Mouse (Mus musculus) embryonic facial prominence, embryonic 11.5 days (tissue): ENCODE measurements around the gene Fam122a. TPM values are rescaled to one million over a fixed set of nuclear protein-coding genes. Genes with fewer than 3 reads are reported as not detected.

Experiments used
- ATAC-seq: fragments of 200-750 bp; cut with Nextera tagmentation; replicated peaks from 2 replicates; pipeline ENCODE4 v1.8.0; 2017; ENCODE audit warnings: low read depth; ENCODE audit not compliant: insufficient number of reproducible peaks, low FRiP score, low TSS enrichment
- DNase-seq: peaks from one replicate; pipeline ENCODE4 v3.0.0-alpha.2; 2015; ENCODE audit warnings: low spot score
- H3K27ac ChIP-seq: fragments of 300-500 bp; sonication (generic); replicated peaks from 2 replicates; pipeline ENCODE4 v1.5.1; 2014; ENCODE audit warnings: mild to moderate bottlenecking, low read depth, low read length, control low read depth
- H3K27me3 ChIP-seq: fragments of 300-500 bp; sonication (generic); 2 replicates; pipeline ENCODE4 v1.6.1; 2014; ENCODE audit warnings: mild to moderate bottlenecking, low read length, moderate library complexity, mixed read lengths; ENCODE audit not compliant: control insufficient read depth, insufficient read depth
- H3K36me3 ChIP-seq: fragments of 300-500 bp; sonication (generic); replicated peaks from 2 replicates; pipeline ENCODE4 v1.6.1; 2014; ENCODE audit warnings: low read depth, mild to moderate bottlenecking, low read length, moderate library complexity, mixed read lengths; ENCODE audit not compliant: control insufficient read depth, insufficient read depth
- H3K4me1 ChIP-seq: fragments of 300-500 bp; sonication (generic); 2 replicates; pipeline ENCODE4 v1.6.1; 2014; ENCODE audit warnings: low read length, mixed read lengths; ENCODE audit not compliant: control insufficient read depth, insufficient read depth
- H3K4me2 ChIP-seq: fragments of 300-500 bp; sonication (generic); 2 replicates; pipeline ENCODE4 v1.6.1; 2014; ENCODE audit warnings: low read depth, mild to moderate bottlenecking, control low read depth, low read length, moderate library complexity
- H3K4me3 ChIP-seq: fragments of 300-500 bp; sonication (generic); 2 replicates; pipeline ENCODE4 v1.5.1; 2014; ENCODE audit warnings: low read depth, low read length, control low read depth
- H3K9ac ChIP-seq: fragments of 300-500 bp; sonication (generic); replicated peaks from 2 replicates; pipeline ENCODE4 v1.6.1; 2014; ENCODE audit warnings: mild to moderate bottlenecking, control low read depth, low read length
- H3K9me3 ChIP-seq: fragments of 300-500 bp; sonication (generic); replicated peaks from 2 replicates; pipeline ENCODE4 v1.6.1; 2016; ENCODE audit warnings: mild to moderate bottlenecking, low read length, inconsistent platforms, mixed read lengths; ENCODE audit not compliant: control insufficient read depth
- WGBS: fragments of 180-500 bp; shearing (Covaris S2); extraction: QIAGEN DNeasy Blood & Tissue Kit; methylation state at CpG from one replicate; pipeline ENCODE4 v1.1.7; 2014; 5-methylcytosine and 5-hydroxymethylcytosine counted together
- polyA plus RNA-seq: library from polyadenylated mRNA; unstranded; fragments of >200 nt; fragmentation: Nextera tagmentation; extraction: Ambion mirVana; gene quantifications from 2 replicates; pipeline ENCODE4 v1.2.1, GENCODE M21; 2014

The Fam122a gene
- polyA plus RNA-seq, 1 experiment from 2014 or later = 43.8 TPM

DNA sequence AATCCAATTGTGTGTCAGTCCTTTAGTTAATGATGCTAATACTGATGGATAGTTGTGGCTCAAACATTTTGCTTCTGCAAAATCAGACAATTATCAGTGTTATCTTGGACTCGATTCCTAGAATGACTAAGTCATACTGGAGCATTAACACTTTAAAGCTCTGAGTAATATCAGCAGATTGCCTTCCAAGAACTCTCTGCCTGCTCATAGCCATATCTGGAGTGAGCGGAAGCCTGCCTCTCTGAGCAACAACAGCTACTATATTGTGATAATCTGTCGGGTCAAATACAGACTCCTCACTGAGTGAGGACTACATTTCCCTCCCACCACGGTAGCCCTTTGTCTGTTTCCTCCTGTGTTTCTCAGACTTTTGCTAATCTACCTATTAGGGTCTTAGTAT lies 37.4 kb downstream of the Fam122a start:
- H3K27me3 ChIP-seq = no peaks in the 10 kb centered on the region
- H3K4me2 ChIP-seq = no peak overlapping the region
- no peaks in the 10 kb centered on the region for H3K9me3 ChIP-seq
- H3K27ac ChIP-seq = no peak overlapping the region
- 80% methylated on average over 4 of the region's 4 CpGs for WGBS
- H3K4me3 ChIP-seq = no peak overlapping the region
- H3K36me3 ChIP-seq = no peaks in the 10 kb centered on the region
- no peak overlapping the region for H3K9ac ChIP-seq
- ATAC-seq = no peak
- H3K4me1 ChIP-seq = no peaks in the 10 kb centered on the region
- no peak for DNase-seq

DNA sequence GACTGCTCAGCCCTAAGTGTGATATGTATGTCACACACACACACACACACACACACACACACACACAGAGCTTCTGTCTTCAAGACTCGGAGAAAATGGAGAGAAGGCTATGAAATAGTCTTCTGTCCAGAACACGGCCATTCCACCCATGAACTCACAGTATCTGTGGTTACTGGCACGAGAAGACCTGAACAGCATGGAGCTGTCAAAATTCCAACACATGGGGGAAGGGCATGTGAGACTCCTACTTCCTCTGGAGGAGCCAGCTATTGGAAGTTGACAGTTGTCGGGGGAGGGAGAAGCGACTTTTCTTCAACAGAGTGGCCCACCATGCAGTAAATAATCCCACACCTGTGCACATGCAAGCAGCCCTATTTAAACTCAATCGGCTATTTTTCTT lies 42.9 kb downstream of the Fam122a start:
- H3K4me3 ChIP-seq = no peak overlapping the region
- no peak for DNase-seq
- no peaks in the 10 kb centered on the region for H3K9me3 ChIP-seq
- H3K27me3 ChIP-seq = no peaks in the 10 kb centered on the region
- 79% methylated on average over 6 of the region's 6 CpGs for WGBS
- H3K4me2 ChIP-seq = no peak overlapping the region
- no peaks in the 10 kb centered on the region for H3K4me1 ChIP-seq
- H3K9ac ChIP-seq = no peak overlapping the region
- H3K36me3 ChIP-seq = no peaks in the 10 kb centered on the region
- no peak overlapping the region for H3K27ac ChIP-seq
- ATAC-seq = no peak

DNA sequence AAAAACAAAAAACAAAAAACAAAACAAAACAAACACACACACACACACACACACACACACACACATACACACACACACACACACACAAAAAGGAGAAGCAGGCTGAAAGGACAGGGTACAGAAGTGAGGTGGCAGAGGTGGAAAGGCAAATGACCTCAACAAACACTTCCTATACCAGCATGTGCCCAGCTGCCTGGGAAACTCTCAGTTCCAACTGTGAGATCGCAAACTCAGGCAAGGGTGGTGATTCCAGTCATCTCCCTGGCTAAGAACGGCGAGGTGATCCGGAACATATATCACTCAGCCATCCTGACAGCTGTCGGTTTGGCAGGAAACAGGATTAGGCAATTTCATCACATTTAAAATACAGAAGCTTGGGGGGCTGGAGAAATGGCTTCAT lies 44.7 kb downstream of the Fam122a start:
- H3K4me1 ChIP-seq = no peaks in the 10 kb centered on the region
- H3K4me3 ChIP-seq = no peak overlapping the region
- H3K9me3 ChIP-seq = no peaks in the 10 kb centered on the region
- ATAC-seq = no peak
- no peak for DNase-seq
- no peak overlapping the region for H3K4me2 ChIP-seq
- no peak overlapping the region for H3K27ac ChIP-seq
- no peaks in the 10 kb centered on the region for H3K27me3 ChIP-seq
- no peaks in the 10 kb centered on the region for H3K36me3 ChIP-seq
- WGBS = 83% methylated on average over 5 of the region's 5 CpGs
- no peak overlapping the region for H3K9ac ChIP-seq

DNA sequence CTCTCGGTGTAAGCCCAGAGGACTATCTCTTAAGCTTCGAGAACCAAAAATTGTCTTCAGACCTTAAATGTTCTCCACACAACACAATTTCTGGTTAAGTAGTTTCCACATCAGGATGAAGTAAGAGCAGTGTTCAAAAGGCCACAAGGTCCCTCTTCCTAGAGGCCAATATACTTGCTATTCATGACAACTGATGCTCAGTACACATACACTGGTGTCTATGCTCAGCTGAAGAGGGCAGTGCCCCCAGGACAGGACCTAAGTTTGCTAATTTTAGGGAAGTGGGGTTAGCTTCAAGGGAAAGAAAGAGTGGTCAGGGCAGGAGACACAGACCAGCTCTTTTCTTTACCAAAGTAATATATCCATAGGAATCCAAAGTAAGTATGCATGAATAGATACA lies 45.8 kb downstream of the Fam122a start:
- no peak for DNase-seq
- Histone ChIP-seq H3K36me3 (no peaks in the 10 kb centered on the region), H3K27ac (no peak overlapping the region), H3K4me1 (no peaks in the 10 kb centered on the region), H3K9me3 (no peaks in the 10 kb centered on the region), H3K4me2 (no peak overlapping the region), H3K9ac (no peak overlapping the region), H3K4me3 (no peak overlapping the region), H3K27me3 (no peaks in the 10 kb centered on the region)
- ATAC-seq = no peak
- WGBS = 84% methylated on average over 2 of the region's 2 CpGs

DNA sequence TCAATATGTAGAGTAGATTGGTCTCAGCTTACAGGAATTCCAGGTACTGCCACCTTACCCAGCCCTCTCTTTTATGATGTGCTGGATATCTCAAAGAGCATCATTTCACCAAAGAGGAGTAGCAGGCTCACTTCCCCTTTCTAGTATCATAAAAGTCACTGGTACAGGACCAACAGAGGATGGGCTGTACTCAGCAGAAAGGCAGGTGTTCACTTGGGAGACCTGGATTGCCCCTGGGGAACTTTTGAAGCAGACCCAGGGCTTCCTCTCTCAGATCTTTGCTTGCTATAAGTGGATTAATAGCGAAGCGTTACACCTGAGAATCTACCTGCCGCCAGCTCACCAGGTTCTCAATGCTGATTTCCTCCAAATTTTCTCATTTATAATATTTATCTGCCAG lies 49.1 kb downstream of the Fam122a start:
- H3K27ac ChIP-seq = no peak overlapping the region
- H3K36me3 ChIP-seq = no peaks in the 10 kb centered on the region
- no peak overlapping the region for H3K4me2 ChIP-seq
- no peaks in the 10 kb centered on the region for H3K4me1 ChIP-seq
- WGBS = 88% methylated on average over 3 of the region's 3 CpGs
- H3K9ac ChIP-seq = no peak overlapping the region
- H3K27me3 ChIP-seq = no peaks in the 10 kb centered on the region
- DNase-seq = no peak
- no peak for ATAC-seq
- H3K9me3 ChIP-seq = no peaks in the 10 kb centered on the region
- no peak overlapping the region for H3K4me3 ChIP-seq

DNA sequence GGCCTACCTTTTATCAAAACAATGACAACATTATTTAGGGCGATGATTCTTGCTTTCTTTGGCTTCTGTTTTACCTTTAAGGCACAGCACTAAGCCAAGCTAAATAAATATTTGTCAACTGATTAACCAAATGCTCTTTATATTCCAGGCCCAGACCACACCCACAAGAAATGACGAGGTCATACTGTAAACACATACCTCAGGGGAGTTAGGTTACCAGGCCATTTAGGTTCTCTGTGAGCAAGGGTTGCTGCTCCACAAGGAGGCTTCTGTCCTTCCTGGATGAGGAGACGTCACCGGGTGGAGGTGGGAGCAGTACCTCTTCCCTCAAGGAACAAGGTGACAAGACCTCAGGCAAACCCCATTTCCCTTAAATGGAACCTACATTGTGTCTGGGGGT lies 49.9 kb downstream of the Fam122a start:
- H3K9me3 ChIP-seq = no peaks in the 10 kb centered on the region
- H3K27me3 ChIP-seq = no peaks in the 10 kb centered on the region
- no peak for DNase-seq
- ATAC-seq = no peak
- no peak overlapping the region for H3K9ac ChIP-seq
- H3K36me3 ChIP-seq = no peaks in the 10 kb centered on the region
- no peaks in the 10 kb centered on the region for H3K4me1 ChIP-seq
- H3K27ac ChIP-seq = no peak overlapping the region
- H3K4me3 ChIP-seq = no peak overlapping the region
- no peak overlapping the region for H3K4me2 ChIP-seq
- WGBS = 66% methylated on average over 4 of the region's 4 CpGs

DNA sequence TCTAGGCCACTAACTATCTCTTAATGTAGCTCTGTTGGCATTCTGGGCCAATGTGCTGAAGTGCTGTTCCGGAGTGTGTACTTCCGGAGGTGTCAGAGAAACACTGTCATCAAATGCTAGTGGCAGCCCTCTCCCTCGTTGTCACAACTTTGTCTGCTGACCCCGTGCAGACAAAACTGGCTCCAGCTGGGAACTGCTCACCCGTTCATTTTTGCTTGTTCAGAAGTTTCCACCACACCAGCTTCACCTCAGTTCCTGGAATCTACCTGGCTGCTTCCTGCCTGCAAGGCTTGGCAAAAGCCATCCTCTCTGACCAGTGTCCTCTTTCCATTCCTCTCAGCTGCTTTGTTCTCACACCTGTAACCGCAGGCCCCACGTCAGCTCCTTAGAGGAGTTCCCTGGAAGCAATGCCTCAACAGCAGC lies 50.4 kb downstream of the Fam122a start:
- Histone ChIP-seq H3K27ac (no peak overlapping the region), H3K36me3 (no peaks in the 10 kb centered on the region), H3K9me3 (no peaks in the 10 kb centered on the region), H3K27me3 (no peaks in the 10 kb centered on the region), H3K9ac (no peak overlapping the region), H3K4me3 (no peak overlapping the region), H3K4me1 (no peaks in the 10 kb centered on the region), H3K4me2 (no peak overlapping the region)
- WGBS = 83% methylated on average over 7 of the region's 7 CpGs
- DNase-seq (no peak), ATAC-seq (no peak)
